Mouse (Mus musculus) lung, embryonic 14.5 days (tissue): ENCODE measurements around the gene Klf15. TPM values are rescaled to one million over a fixed set of nuclear protein-coding genes. Genes with fewer than 3 reads are reported as not detected.

Source experiments
- ATAC-seq: fragments of 200-750 bp; cut with Nextera tagmentation; 2 replicates; pipeline ENCODE4 v1.8.0; 2017; ENCODE audit warnings: mild to moderate bottlenecking, moderate TSS enrichment, moderate library complexity; ENCODE audit not compliant: insufficient read depth
- DNase-seq: peaks from one replicate; pipeline ENCODE4 v3.0.0-alpha.2; 2015
- H3K27ac ChIP-seq: fragments of 300-500 bp; sonication (generic); 2 replicates; pipeline ENCODE4 v1.5.1; 2014; ENCODE audit warnings: low read depth, mild to moderate bottlenecking, moderate library complexity
- H3K27me3 ChIP-seq: fragments of 300-500 bp; sonication (generic); 2 replicates; pipeline ENCODE4 v1.6.1; 2014; ENCODE audit warnings: low read length, control low read depth; ENCODE audit not compliant: insufficient read depth
- H3K36me3 ChIP-seq: fragments of 300-500 bp; sonication (generic); 2 replicates; pipeline ENCODE4 v1.6.1; 2014; ENCODE audit warnings: control low read depth; ENCODE audit not compliant: insufficient read depth
- H3K4me1 ChIP-seq: fragments of 300-500 bp; sonication (generic); 2 replicates; pipeline ENCODE4 v1.6.1; 2014; ENCODE audit warnings: antibody characterized with exemption, control low read depth; ENCODE audit not compliant: insufficient read depth
- H3K4me2 ChIP-seq: fragments of 300-500 bp; sonication (generic); 2 replicates; pipeline ENCODE4 v1.6.1; 2014; ENCODE audit warnings: mild to moderate bottlenecking
- H3K4me3 ChIP-seq: fragments of 300-500 bp; sonication (generic); 2 replicates; pipeline ENCODE4 v1.5.1; 2014; ENCODE audit warnings: low read depth, low read length
- H3K9ac ChIP-seq: fragments of 300-500 bp; sonication (generic); 2 replicates; pipeline ENCODE4 v1.6.1; 2014
- H3K9me3 ChIP-seq: fragments of 300-500 bp; sonication (generic); 2 replicates; pipeline ENCODE4 v1.6.1; 2016; ENCODE audit warnings: low read depth, low read length, control low read depth
- CTCF ChIP-seq: IDR thresholded peaks from 2 replicates; pipeline ENCODE4 v1.5.1; 2016; ENCODE audit warnings: antibody characterized with exemption, low read depth
- WGBS: fragments of 180-500 bp; shearing (Covaris S2); extraction: QIAGEN DNeasy Blood & Tissue Kit; methylation state at CpG from one replicate; pipeline ENCODE4 v1.1.7; 2014; 5-methylcytosine and 5-hydroxymethylcytosine counted together
- polyA plus RNA-seq: library from polyadenylated mRNA; unstranded; fragments of >200 nt; fragmentation: Nextera tagmentation; extraction: Ambion mirVana; gene quantifications from 2 replicates; pipeline ENCODE4 v1.2.1, GENCODE M21; 2014

The Klf15 gene
- polyA plus RNA-seq, 1 experiment from 2014 or later: 8.1 TPM

DNA sequence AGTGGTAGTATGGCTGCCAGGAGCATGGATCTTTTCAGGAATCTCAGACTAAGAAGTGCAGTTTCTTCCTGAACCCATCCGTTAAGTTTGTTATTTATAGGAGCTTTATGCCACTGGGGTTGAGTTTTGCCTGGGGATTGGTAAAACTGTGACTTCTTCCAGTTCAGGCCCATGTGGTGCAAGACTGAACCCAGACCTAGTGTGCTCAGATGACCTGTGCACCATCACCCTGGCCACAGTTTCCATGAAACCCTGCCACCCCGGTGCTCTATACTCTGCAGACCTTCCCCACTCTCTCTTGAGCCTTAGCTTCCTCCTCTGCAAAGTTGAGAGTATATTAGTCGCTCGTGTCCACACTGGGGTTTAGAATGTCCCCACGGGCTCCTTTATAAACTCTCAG lies 50.0 kb downstream of the Klf15 start:
- 83% methylated on average over 5 of the region's 5 CpGs for WGBS
- no peak overlapping the region for H3K27ac ChIP-seq
- ATAC-seq: no peak

DNA sequence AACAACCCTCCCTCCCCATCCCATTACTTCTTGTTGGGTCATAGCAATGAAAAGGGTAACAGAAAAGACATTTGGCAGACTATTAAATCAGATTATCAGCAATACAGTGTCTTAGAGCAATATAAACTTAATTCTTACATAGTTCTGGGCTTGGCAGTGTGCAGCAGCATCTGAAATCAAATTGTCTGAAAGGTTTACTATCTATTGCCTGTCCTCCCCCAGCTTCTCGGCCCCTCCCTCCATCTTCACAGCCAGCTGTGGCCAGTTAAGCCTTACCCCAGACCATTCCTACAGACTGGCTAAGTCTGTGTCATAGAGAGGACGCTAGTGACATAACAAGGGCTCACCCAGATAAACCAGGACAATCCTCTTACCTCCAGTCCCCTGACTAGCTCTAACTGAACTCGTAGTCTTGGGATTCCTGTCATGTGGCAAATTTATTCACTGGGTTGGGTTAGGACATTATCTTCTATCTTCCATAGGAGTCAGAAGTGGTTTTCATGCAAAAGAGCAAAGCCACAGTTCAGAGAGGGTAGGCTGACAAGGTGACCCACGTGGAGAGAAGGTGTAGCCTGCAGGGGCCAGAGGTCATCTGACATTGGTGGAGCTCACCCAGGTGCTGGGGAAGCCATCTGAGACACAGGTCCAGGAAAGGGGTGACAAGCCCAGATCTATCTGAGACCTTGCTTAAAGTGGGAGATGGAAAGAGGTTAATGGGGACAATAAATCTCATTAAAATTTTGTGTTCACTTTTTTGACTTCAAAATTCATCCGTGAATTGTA lies 50.9 kb downstream of the Klf15 start:
- ATAC-seq (no peak), DNase-seq (no peak)
- H3K4me1 ChIP-seq: peaks cover 4% of the 10 kb centered on the region; the same call in 1 of the 2 replicates
- H3K9me3 ChIP-seq: no peaks in the 10 kb centered on the region
- no peaks in the 10 kb centered on the region for H3K27me3 ChIP-seq
- no peak for TF ChIP-seq CTCF
- H3K9ac ChIP-seq: no peak overlapping the region
- no peaks in the 10 kb centered on the region for H3K36me3 ChIP-seq
- H3K27ac ChIP-seq: no peak overlapping the region
- H3K4me3 ChIP-seq: no peak overlapping the region
- H3K4me2 ChIP-seq: no peak overlapping the region
- WGBS: 64% methylated on average over 5 of the region's 5 CpGs

More for the DNA sequence above, 50.0 kb downstream of the Klf15 start:
- Histone ChIP-seq H3K4me2 (no peak overlapping the region), H3K36me3 (no peaks in the 10 kb centered on the region), H3K27me3 (no peaks in the 10 kb centered on the region), H3K9ac (no peak overlapping the region), H3K4me3 (no peak overlapping the region), H3K4me1 (peaks cover 12% of the 10 kb centered on the region), H3K9me3 (no peaks in the 10 kb centered on the region)
- no peak for TF ChIP-seq CTCF
- no peak for DNase-seq

DNA sequence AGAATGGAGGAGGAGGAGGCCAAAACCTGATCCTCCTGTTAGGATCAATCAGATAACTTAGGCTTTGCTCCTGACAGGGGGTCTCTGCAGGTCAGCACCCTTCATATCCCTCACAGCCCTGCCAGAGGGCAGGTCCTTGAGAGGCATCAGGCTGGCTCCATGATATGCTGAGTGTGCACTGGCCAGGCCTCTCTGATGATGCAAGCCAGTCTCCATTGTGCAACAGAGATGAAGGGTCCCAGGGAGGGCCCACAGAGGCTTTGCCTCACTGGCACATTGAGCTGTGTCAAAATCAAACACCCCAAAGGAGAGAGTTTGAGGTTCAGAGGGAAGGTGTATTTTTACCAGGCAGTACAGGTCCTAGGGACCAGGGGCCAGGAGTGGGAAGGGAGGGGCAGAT lies 52.0 kb downstream of the Klf15 start:
- no peak for DNase-seq
- no peak overlapping the region for H3K9ac ChIP-seq
- ATAC-seq: peak; percentile 36; the same call in 1 of the 2 replicates
- H3K4me3 ChIP-seq: no peak overlapping the region
- no peaks in the 10 kb centered on the region for H3K9me3 ChIP-seq
- TF ChIP-seq CTCF: no peak
- no peak overlapping the region for H3K27ac ChIP-seq
- no peaks in the 10 kb centered on the region for H3K36me3 ChIP-seq
- H3K4me2 ChIP-seq: no peak overlapping the region
- H3K4me1 ChIP-seq: no peaks in the 10 kb centered on the region
- H3K27me3 ChIP-seq: no peaks in the 10 kb centered on the region

DNA sequence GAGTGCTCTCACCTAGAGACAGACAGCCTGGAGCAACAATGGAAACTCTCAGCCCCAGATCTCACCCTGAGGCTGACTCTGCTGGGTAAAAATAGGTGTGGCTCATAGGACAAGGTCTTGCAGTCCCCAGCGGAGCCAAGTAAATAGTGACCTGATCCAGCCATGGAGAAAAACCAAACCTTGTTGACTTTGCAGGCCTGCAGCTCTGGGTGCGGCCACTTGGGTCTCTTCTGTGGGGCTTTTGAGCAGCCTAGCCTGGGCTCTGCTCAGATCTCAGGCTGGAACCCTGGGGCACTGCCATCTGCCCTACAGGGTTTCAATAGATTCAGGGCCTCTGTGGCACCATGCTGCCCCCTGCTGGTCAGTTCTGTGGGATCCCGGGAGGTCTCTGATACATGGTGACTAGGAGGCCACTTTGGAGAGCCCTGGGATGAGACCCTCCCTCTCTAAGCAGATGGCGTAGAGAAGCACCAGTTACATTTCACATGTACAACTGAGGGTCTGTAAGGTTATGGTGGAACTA lies 52.6 kb downstream of the Klf15 start:
- Histone ChIP-seq H3K9ac (no peak overlapping the region), H3K4me1 (no peaks in the 10 kb centered on the region), H3K4me2 (no peak overlapping the region), H3K36me3 (no peaks in the 10 kb centered on the region), H3K27ac (no peak overlapping the region), H3K4me3 (no peak overlapping the region), H3K27me3 (no peaks in the 10 kb centered on the region), H3K9me3 (no peaks in the 10 kb centered on the region)
- peak; percentile 91 for TF ChIP-seq CTCF
- peak; percentile 90 for DNase-seq
- 33% methylated on average over 4 of the region's 4 CpGs for WGBS
- peak; percentile 91 for ATAC-seq

DNA sequence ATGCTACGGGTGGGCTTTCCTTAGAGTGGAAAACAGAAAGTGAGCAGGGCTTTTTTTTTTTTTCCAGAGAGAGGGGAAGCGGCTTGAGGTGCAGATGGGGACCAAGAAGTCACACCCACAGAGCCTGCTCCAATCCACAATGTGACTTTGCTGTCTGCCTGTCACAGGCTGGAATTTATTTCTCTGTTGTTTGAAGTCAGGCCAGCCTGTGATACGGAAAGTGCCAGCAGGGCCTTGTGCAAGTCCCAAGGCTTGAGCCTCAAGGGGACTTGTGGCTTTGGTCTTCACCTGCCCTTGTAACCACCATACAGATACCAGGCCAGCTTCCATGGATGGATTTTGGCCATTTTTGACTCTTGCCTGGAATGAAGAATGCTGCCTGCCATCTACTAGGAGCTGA lies 56.5 kb downstream of the Klf15 start:
- H3K4me1 ChIP-seq: no peaks in the 10 kb centered on the region
- H3K27me3 ChIP-seq: no peaks in the 10 kb centered on the region
- ATAC-seq (no peak), DNase-seq (peak; percentile 18)
- no peaks in the 10 kb centered on the region for H3K36me3 ChIP-seq
- H3K27ac ChIP-seq: no peak overlapping the region
- 14% methylated on average over 3 of the region's 3 CpGs for WGBS
- no peak overlapping the region for H3K4me3 ChIP-seq
- TF ChIP-seq CTCF: no peak
- no peak overlapping the region for H3K4me2 ChIP-seq
- no peaks in the 10 kb centered on the region for H3K9me3 ChIP-seq
- no peak overlapping the region for H3K9ac ChIP-seq

DNA sequence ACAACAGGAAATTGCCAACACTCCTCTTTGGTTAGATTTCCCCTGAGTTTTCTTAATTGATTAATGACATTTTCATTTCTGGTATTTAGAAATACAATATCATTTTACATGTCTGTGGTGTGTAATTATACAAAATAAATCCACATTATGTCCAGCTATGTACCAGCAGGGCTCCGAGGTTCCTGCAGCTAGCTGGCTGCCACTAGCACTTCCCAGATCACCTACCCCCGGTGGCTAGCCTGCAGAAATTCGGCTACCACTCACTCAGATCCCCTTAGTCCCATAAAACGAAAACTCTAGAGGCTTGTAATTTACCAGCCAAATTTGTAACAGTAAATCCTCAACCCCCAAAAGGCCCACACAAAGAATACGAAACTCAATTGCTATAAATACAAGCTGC lies 57.0 kb downstream of the Klf15 start:
- WGBS: 37% methylated on average over 5 of the region's 5 CpGs
- Histone ChIP-seq H3K36me3 (no peaks in the 10 kb centered on the region), H3K9ac (no peak overlapping the region), H3K27ac (no peak overlapping the region), H3K4me3 (no peak overlapping the region), H3K4me1 (no peaks in the 10 kb centered on the region), H3K4me2 (no peak overlapping the region), H3K9me3 (no peaks in the 10 kb centered on the region), H3K27me3 (no peaks in the 10 kb centered on the region)
- no peak for DNase-seq
- ATAC-seq: no peak
- TF ChIP-seq CTCF: no peak

Other genes starting within 250 kb of the Klf15 start
- gene Vmn1r53, start 238.1 kb upstream of the Klf15 start, polyA plus RNA-seq: 0.16 TPM in 1 of 2 replicates, not detected in the other
- not detected in 2 replicates for gene Vmn1r54, start 216.3 kb upstream of the Klf15 start, polyA plus RNA-seq
- gene BC048671, start 161.4 kb upstream of the Klf15 start, polyA plus RNA-seq: not detected in 2 replicates
- gene Chst13, start 137.4 kb upstream of the Klf15 start, polyA plus RNA-seq: not detected in 2 replicates
- not detected in 2 replicates for gene Uroc1, start 129.3 kb upstream of the Klf15 start, polyA plus RNA-seq
- 10.4 and 11.9 TPM in 2 replicates for gene Zxdc, start 93.1 kb upstream of the Klf15 start, polyA plus RNA-seq
- gene Cfap100, start 33.8 kb upstream of the Klf15 start, polyA plus RNA-seq: 0.43 and 0.57 TPM in 2 replicates
- gene Aldh1l1, start 23.9 kb downstream of the Klf15 start, polyA plus RNA-seq: 0.74 and 0.78 TPM in 2 replicates
- 4.7 and 5.4 TPM in 2 replicates for gene Slc41a3, start 142.1 kb downstream of the Klf15 start, polyA plus RNA-seq